Mouse (Mus musculus) CH12.LX (cell line): ENCODE results near the gene Mrm3. TPM values are rescaled to one million over a fixed set of nuclear protein-coding genes. Genes with fewer than 3 reads are reported as not detected.
A peak's percentile ranks its signal among the peaks of the same experiment; 100 is the strongest.

ENCODE experiments used
- DNase-seq: peaks from one replicate; pipeline ENCODE4 v3.0.0-alpha.2; 2013; ENCODE audit errors: extremely low read depth
- H3K27ac ChIP-seq: 2 replicates; pipeline ENCODE4 v1.5.1; 2012; ENCODE audit warnings: low read depth, mild to moderate bottlenecking, control low read depth, moderate library complexity; ENCODE audit not compliant: insufficient read depth
- H3K27me3 ChIP-seq: replicated peaks from 2 replicates; pipeline ENCODE3; 2012; ENCODE audit warnings: inconsistent platforms
- H3K36me3 ChIP-seq, 2 experiments: replicated peaks in 1 of 2; 2 replicates each; pipeline versions ENCODE3 to v1.6.1; 2012; ENCODE audit warnings: inconsistent platforms in 1 of 2, low read length in 1 of 2, mild to moderate bottlenecking in 1 of 2, mixed read lengths in 1 of 2, moderate library complexity in 1 of 2; ENCODE audit not compliant: control insufficient read depth in 1 of 2, insufficient read depth in 1 of 2
- H3K4me1 ChIP-seq, 2 experiments: 2 replicates each; pipeline ENCODE4 v1.6.1; 2012; ENCODE audit warnings: inconsistent platforms in 1 of 2, moderate library complexity in 1 of 2; ENCODE audit not compliant: insufficient read depth in 2 of 2, control insufficient read depth in 1 of 2
- H3K4me2 ChIP-seq: 2 replicates; pipeline ENCODE4 v1.6.1; 2012; ENCODE audit warnings: low read depth, mild to moderate bottlenecking, control low read depth; ENCODE audit not compliant: poor library complexity, insufficient read depth, severe bottlenecking
- H3K4me3 ChIP-seq, 3 experiments: fragments of 150-350 bp in 1 of 3; sonication (generic) in 1 of 3; replicated peaks in 1 of 3; 2 replicates each; pipeline versions ENCODE3 to v1.5.1; 2011 to 2012; ENCODE audit warnings: low read depth in 2 of 3, low read length in 2 of 3, mild to moderate bottlenecking in 2 of 3, moderate library complexity in 2 of 3, control low read depth in 1 of 3, improper control_type of control experiment in 1 of 3, inconsistent platforms in 1 of 3, mixed read lengths in 1 of 3; ENCODE audit not compliant: poor library complexity in 1 of 3
- H3K79me2 ChIP-seq: replicated peaks from 2 replicates; pipeline ENCODE4 v1.6.1; 2012; ENCODE audit warnings: mild to moderate bottlenecking, moderate library complexity; ENCODE audit not compliant: control insufficient read depth, poor library complexity, insufficient read depth, severe bottlenecking; ENCODE audit errors: extremely low read depth
- H3K9ac ChIP-seq: 2 replicates; pipeline ENCODE4 v1.6.1; 2012; ENCODE audit warnings: low read depth, mild to moderate bottlenecking, control low read depth, moderate library complexity; ENCODE audit not compliant: insufficient read depth
- H3K9me3 ChIP-seq: replicated peaks from 2 replicates; pipeline ENCODE3; 2012; ENCODE audit warnings: low read length, inconsistent platforms, mixed read lengths
- ELF1 ChIP-seq: IDR thresholded peaks from 2 replicates; pipeline ENCODE4 v1.6.1; 2014; ENCODE audit warnings: low read depth, mild to moderate bottlenecking, inconsistent platforms, low read length, improper control_type of control experiment
- EP300 ChIP-seq: IDR thresholded peaks from 2 replicates; pipeline ENCODE4 v1.6.1; 2011; ENCODE audit warnings: low read length, improper control_type of control experiment
- HCFC1 ChIP-seq: IDR thresholded peaks from 2 replicates; pipeline ENCODE4 v1.6.1; 2012; ENCODE audit warnings: low read depth, mild to moderate bottlenecking, inconsistent platforms, low read length, improper control_type of control experiment
- JUN ChIP-seq: IDR thresholded peaks from 2 replicates; pipeline ENCODE4 v1.6.1; 2011; ENCODE audit warnings: low read depth, mild to moderate bottlenecking, low read length, improper control_type of control experiment, moderate library complexity; ENCODE audit not compliant: insufficient read depth
- MAX ChIP-seq: IDR thresholded peaks from 2 replicates; pipeline ENCODE4 v1.6.1; 2011; ENCODE audit warnings: low read length, improper control_type of control experiment
- MAZ ChIP-seq: IDR thresholded peaks from 2 replicates; pipeline ENCODE4 v1.6.1; 2012; ENCODE audit warnings: low read depth, mild to moderate bottlenecking, inconsistent platforms, low read length, improper control_type of control experiment, moderate library complexity
- MXI1 ChIP-seq: IDR thresholded peaks from 2 replicates; pipeline ENCODE4 v1.6.1; 2011; ENCODE audit warnings: mild to moderate bottlenecking, low read depth, low read length, improper control_type of control experiment
- POLR2AphosphoS2 ChIP-seq: IDR thresholded peaks from 2 replicates; pipeline ENCODE4 v1.6.1; 2011; ENCODE audit warnings: low read depth, low read length, improper control_type of control experiment
- SIN3A ChIP-seq: IDR thresholded peaks from 2 replicates; pipeline ENCODE4 v1.6.1; 2012; ENCODE audit warnings: low read length, improper control_type of control experiment, inconsistent platforms
- USF2 ChIP-seq: conservative IDR thresholded peaks from 2 replicates; pipeline ENCODE4 v1.6.1; 2011; ENCODE audit warnings: low read depth, low read length, improper control_type of control experiment
- dilution Hi-C: fragments of 300-500 bp; cut with MboI; formaldehyde crosslinking; loops from 2 replicates; pipeline ENCODE4 v1.14.3; 2020; ENCODE audit warnings: low sequenced_read_pairs; ENCODE audit not compliant: extremely low pct_unique_long_range_greater_than_20kb, extremely low pct_ligation_motif_present
- in situ Hi-C: fragments of 300-500 bp; cut with MboI; formaldehyde crosslinking; loops from 3 replicates; pipeline ENCODE4 v1.14.3; 2019; ENCODE audit warnings: low sequenced_read_pairs, low pct_ligation_motif_present, low pct_unique_long_range_greater_than_20kb, mixed read lengths
- polyA plus RNA-seq: library from polyadenylated mRNA; unstranded; fragments of >175 nt; gene quantifications from 2 replicates; pipeline ENCODE4 v1.2.1, GENCODE M21; 2012; ENCODE audit warnings: low read depth; ENCODE audit not compliant: insufficient read length
- total RNA-seq, 2 experiments: library from RNA; depleted of rRNA; stranded (reverse); fragments of 300-350 nt in 1 of 2; fragments of >200 nt in 1 of 2; gene quantifications; 2 replicates each; pipeline ENCODE4 v1.2.3; 2012 to 2014

Gene Mrm3
- total and polyA plus RNA-seq, 3 experiments = 35.1 to 41.6 (median 40.2) TPM

DNA sequence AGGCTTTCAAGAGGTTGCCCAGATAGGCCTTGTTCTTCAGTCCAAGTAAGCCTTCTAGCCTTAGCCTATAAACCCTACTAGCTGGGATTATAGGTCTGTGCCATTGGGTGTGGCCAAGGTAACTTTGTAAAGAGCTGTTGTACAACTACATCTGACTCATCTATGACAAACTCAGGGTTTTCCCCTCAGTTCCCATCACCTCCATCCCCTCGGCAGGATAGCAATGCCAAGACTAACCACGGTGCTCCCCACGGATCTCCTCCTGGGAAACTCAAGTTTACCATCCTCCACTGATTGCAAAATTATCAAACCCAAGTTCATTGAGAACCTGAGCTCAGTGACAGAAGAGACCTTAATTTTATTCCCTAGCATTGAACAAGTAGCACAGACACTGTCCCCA is 7.4 kb upstream of the Mrm3 start:
- peaks cover 0 to 17% of the 10 kb centered on the region in 2 experiments; a peak in 1 of 4 replicates for H3K4me1 ChIP-seq
- no peak overlapping the region for H3K9ac ChIP-seq
- H3K4me2 ChIP-seq = no peak overlapping the region
- dilution Hi-C loops (no loop called here), in situ Hi-C loops (no loop called here)
- DNase-seq = no peak
- no peaks in the 10 kb centered on the region for H3K27me3 ChIP-seq
- H3K4me3 ChIP-seq = no peak overlapping the region
- H3K27ac ChIP-seq = no peak overlapping the region
- no peaks in the 10 kb centered on the region for H3K9me3 ChIP-seq
- TF ChIP-seq MAX (no peak), POLR2AphosphoS2 (no peak), EP300 (0 out of 2 replicates have a peak, but pooled peaks have one; percentile 13)
- peaks cover 54 to 88% of the 10 kb centered on the region in 2 experiments for H3K36me3 ChIP-seq
- no peaks in the 10 kb centered on the region for H3K79me2 ChIP-seq

DNA sequence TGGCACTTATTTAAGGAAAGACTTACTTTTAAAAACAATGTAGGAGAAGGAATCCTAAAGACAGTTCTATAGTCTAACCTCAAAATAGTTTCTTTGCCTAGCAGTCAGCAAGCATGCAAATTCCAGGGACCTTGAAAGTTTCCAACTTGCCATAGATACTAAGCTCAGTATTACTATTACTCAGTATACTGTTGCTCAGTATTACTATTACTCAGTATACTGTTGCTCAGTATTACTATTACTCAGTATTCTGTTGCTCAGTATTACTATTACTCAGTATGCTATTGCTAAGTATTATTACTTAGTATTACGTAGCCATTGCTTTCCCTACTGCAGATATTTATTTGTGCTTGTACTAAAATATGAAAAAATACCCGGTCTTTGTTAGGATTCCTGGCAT is 3.8 kb upstream of the Mrm3 start:
- Histone ChIP-seq H3K79me2 (peaks cover 9% of the 10 kb centered on the region), H3K9me3 (no peaks in the 10 kb centered on the region), H3K27me3 (no peaks in the 10 kb centered on the region), H3K4me2 (no peak overlapping the region), H3K4me1 (peaks cover 3 to 37% of the 10 kb centered on the region in 2 experiments), H3K4me3 (no peak overlapping the region), H3K9ac (no peak overlapping the region), H3K36me3 (peaks cover 25 to 58% of the 10 kb centered on the region in 2 experiments), H3K27ac (no peak overlapping the region)
- DNase-seq = no peak
- in situ Hi-C loops (no loop called here), dilution Hi-C loops (no loop called here)
- TF ChIP-seq EP300 (peak; percentile 70), HCFC1 (no peak), POLR2AphosphoS2 (no peak), ELF1 (no peak), USF2 (no peak), MAX (no peak), JUN (peak; percentile 76)

DNA sequence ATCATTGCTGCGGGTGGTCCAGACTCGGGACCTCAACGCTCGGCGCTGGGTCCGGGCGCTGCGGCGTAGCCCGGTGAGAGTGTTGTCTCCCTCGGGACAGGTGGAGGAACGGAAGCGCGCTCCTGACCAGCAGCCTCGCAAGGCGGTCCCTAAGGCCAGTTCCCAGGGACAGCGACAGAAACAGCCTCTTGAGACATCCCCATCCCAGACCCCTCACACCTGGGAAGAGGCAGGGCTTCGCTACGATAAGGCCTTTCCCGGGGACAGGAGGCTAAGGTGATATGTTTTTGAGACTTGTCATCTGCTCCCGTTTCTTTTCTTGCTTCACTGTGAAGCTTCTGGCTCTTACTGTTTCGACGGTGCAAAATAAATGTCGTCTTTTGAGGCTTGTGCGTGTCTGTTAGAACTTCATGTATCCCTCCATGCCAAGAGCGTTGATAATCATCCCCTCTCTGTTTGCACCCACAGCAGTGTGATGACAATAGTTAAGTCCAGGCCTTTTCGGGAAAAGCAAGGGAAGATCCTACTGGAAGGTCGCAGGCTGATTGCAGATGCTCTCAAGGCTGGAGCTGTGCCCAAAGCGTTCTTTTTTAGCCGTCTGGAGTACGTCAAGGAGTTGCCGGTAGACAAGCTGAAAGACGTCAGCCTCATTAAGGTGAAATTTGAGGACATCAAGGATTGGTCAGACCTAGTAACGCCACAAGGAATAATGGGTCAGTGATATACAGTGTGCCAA is 464 bp downstream of the Mrm3 start:
- H3K4me1 ChIP-seq = peaks cover 4 to 41% of the 10 kb centered on the region in 2 experiments
- in situ Hi-C loops (no loop called here), dilution Hi-C loops (no loop called here)
- H3K9me3 ChIP-seq = no peaks in the 10 kb centered on the region
- TF ChIP-seq MAZ (no peak), SIN3A (no peak), MXI1 (no peak)
- no peaks in the 10 kb centered on the region for H3K27me3 ChIP-seq
- peaks cover 18% of the 10 kb centered on the region for H3K79me2 ChIP-seq
- peaks cover 23 to 63% of the 10 kb centered on the region in 2 experiments for H3K36me3 ChIP-seq
- H3K4me3 ChIP-seq = peak overlapping the region; percentile 61 to 91 (median 70)
- peak overlapping the region; percentile 52 for H3K9ac ChIP-seq
- no peak for DNase-seq
- peak overlapping the region; percentile 92 for H3K4me2 ChIP-seq
- no peak overlapping the region for H3K27ac ChIP-seq
